Mouse (Mus musculus) adrenal gland, postnatal 4 days (tissue): ENCODE data around the gene Apela. TPM values are rescaled to one million over a fixed set of nuclear protein-coding genes. Genes with fewer than 3 reads are reported as not detected.

Source experiments
- DNase-seq, 2 experiments: peaks; one replicate each; pipeline ENCODE4 v3.0.0; 2021 to 2022; ENCODE audit warnings: low spot score in 2 of 2, mixed read lengths in 2 of 2
- long read RNA-seq, 2 experiments: library from polyadenylated mRNA; stranded (forward); transcript quantifications; one replicate each; pipeline ENCODE4 v2.0.0; 2021
- total RNA-seq, 2 experiments: library from RNA; stranded (reverse); gene quantifications; 2 replicates each; pipeline ENCODE4 v1.2.3; 2021

Apela gene
- total RNA-seq, result 1 to 10 TPM in 1 of 2 experiments, not detected in 1; 1.4 TPM
- long read RNA-seq, experiment 1, result 0 reads
- long read RNA-seq, experiment 2, partial matches to known transcripts, result 0 of 1 reads
- long read RNA-seq, experiment 2, other reads (novel, unspliced or antisense), result 1 of 1 reads

GRCm38 (mm10) chr8:65037117-65037533 is at the start of gene Apela:
Gene Apela, minus strand, starts transcription at chr8:65037336.
- DNase-seq, result no peak

- DNase-seq, result no peak
Observed at GRCm38 (mm10) chr8:65085680-65086079, 48.5 kb upstream of the Apela start.

- no peak for DNase-seq
Observed at GRCm38 (mm10) chr8:65080731-65081130, 43.6 kb upstream of the Apela start.

- DNase-seq, result no peak
Observed at GRCm38 (mm10) chr8:65074733-65075132, 37.6 kb upstream of the Apela start, which contains the start of gene Gm10663. Gene Gm10663, plus strand, starts transcription at chr8:65075033.

GRCm38 (mm10) chr8:65070996-65071395 is 33.9 kb upstream of the Apela start:
- DNase-seq, result no peak

GRCm38 (mm10) chr8:65068473-65068819 is 31.3 kb upstream of the Apela start:
- no peak for DNase-seq

- no peak for DNase-seq
Observed at GRCm38 (mm10) chr8:65067694-65068472, 30.7 kb upstream of the Apela start.

- DNase-seq, result no peak
Observed at GRCm38 (mm10) chr8:65067031-65067430, 29.9 kb upstream of the Apela start.

- DNase-seq, result no peak
Observed at GRCm38 (mm10) chr8:65065622-65066021, 28.5 kb upstream of the Apela start.

GRCm38 (mm10) chr8:65064071-65064470 is 26.9 kb upstream of the Apela start:
- no peak for DNase-seq

- no peak for DNase-seq
Observed at GRCm38 (mm10) chr8:65062195-65062594, 25.1 kb upstream of the Apela start.

GRCm38 (mm10) chr8:65056722-65057121 is 19.6 kb upstream of the Apela start:
- DNase-seq, result no peak

GRCm38 (mm10) chr8:65053968-65054367 is 16.8 kb upstream of the Apela start:
- no peak for DNase-seq

- no peak for DNase-seq
Observed at GRCm38 (mm10) chr8:65053554-65053953, 16.4 kb upstream of the Apela start.

GRCm38 (mm10) chr8:65047801-65048200 is 10.7 kb upstream of the Apela start:
- no peak for DNase-seq

GRCm38 (mm10) chr8:65047193-65047592 is 10.1 kb upstream of the Apela start:
- no peak for DNase-seq

GRCm38 (mm10) chr8:65046565-65046964 is 9.4 kb upstream of the Apela start:
- no peak for DNase-seq

- DNase-seq, result no peak
Observed at GRCm38 (mm10) chr8:65034136-65034535, 3.0 kb downstream of the Apela start.

- no peak for DNase-seq
Observed at GRCm38 (mm10) chr8:65033056-65033455, 4.1 kb downstream of the Apela start.

GRCm38 (mm10) chr8:65032107-65032506 is 5.0 kb downstream of the Apela start:
- DNase-seq, result no peak

- no peak for DNase-seq
Observed at GRCm38 (mm10) chr8:65030735-65031485, 6.2 kb downstream of the Apela start.

- DNase-seq, result no peak
Observed at GRCm38 (mm10) chr8:65029776-65030175, 7.4 kb downstream of the Apela start.
